Mouse (Mus musculus): ENCODE data around the gene Myrf. TPM values are rescaled to one million over a fixed set of nuclear protein-coding genes. Genes with fewer than 3 reads are reported as not detected.
"Not testable (repeated sequence)": the region's sequence is repeated elsewhere in the genome, so short reads cannot be mapped to it uniquely, and the experiment has no call there.

Myrf gene
- polyA plus RNA-seq, 1 experiment from 2014 or later = 1.5 TPM

DNA sequence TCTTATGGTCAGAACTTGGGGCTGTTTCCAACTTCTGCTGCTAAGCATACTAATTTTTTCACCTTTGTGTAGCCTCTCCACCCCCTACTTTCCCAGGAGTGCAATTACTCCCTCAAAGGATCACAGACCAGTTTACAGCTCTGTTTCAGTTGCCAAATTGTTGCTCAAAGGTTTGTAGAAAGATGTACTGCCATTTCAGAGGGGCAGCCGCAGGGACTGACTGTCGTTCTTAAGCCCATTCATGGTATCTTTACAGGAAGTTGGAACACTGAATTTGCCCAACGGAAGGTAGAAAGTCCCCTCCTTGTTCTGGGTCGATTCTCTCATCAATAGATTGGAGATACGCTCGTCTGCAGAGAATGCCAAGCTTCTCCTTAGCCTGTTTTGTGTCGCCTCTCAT lies 69.2 kb downstream of the Myrf start:
- Histone ChIP-seq H3K36me3 (no peaks in the 10 kb centered on the region), H3K4me2 (replicated peaks) (no peak overlapping the region), H3K27ac (replicated peaks) (no peak overlapping the region), H3K4me1 (no peaks in the 10 kb centered on the region), H3K4me3 (no peak overlapping the region), H3K27me3 (no peaks in the 10 kb centered on the region), H3K9ac (replicated peaks) (no peak overlapping the region), H3K9me3 (no peaks in the 10 kb centered on the region)
- no peak for ATAC-seq (ENCODE audit: low FRiP score, low read depth)
- 91% methylated on average over 7 of the region's 7 CpGs for WGBS

GRCm38 (mm10) chr19:10170466-10170865 lies 70.1 kb downstream of the Myrf start:
- H3K9ac ChIP-seq (replicated peaks) = no peak overlapping the region
- no peaks in the 10 kb centered on the region for H3K4me1 ChIP-seq
- H3K27me3 ChIP-seq = no peaks in the 10 kb centered on the region
- H3K9me3 ChIP-seq = no peaks in the 10 kb centered on the region
- no peak overlapping the region for H3K4me2 ChIP-seq (replicated peaks)
- 16% methylated on average over 1 of the region's 1 CpGs for WGBS
- no peaks in the 10 kb centered on the region for H3K36me3 ChIP-seq
- no peak overlapping the region for H3K27ac ChIP-seq (replicated peaks)
- ATAC-seq (ENCODE audit: low FRiP score, low read depth) = no peak
- no peak overlapping the region for H3K4me3 ChIP-seq

- H3K27ac ChIP-seq (replicated peaks); H3K4me1 ChIP-seq; H3K27me3 ChIP-seq; ATAC-seq (ENCODE audit: low FRiP score, low read depth); H3K4me2 ChIP-seq (replicated peaks); H3K4me3 ChIP-seq; H3K9me3 ChIP-seq; H3K36me3 ChIP-seq; H3K9ac ChIP-seq (replicated peaks): not testable (repeated sequence)
- 83% methylated on average over 3 of the region's 3 CpGs for WGBS
Measured at GRCm38 (mm10) chr19:10169692-10170330, 70.7 kb downstream of the Myrf start.

GRCm38 (mm10) chr19:10169179-10169578 lies 71.4 kb downstream of the Myrf start:
- Histone ChIP-seq H3K4me1 (no peaks in the 10 kb centered on the region), H3K36me3 (no peaks in the 10 kb centered on the region), H3K27ac (replicated peaks) (no peak overlapping the region), H3K4me3 (no peak overlapping the region), H3K9me3 (no peaks in the 10 kb centered on the region), H3K9ac (replicated peaks) (no peak overlapping the region), H3K27me3 (no peaks in the 10 kb centered on the region), H3K4me2 (replicated peaks) (no peak overlapping the region)
- ATAC-seq (ENCODE audit: low FRiP score, low read depth) = no peak

DNA sequence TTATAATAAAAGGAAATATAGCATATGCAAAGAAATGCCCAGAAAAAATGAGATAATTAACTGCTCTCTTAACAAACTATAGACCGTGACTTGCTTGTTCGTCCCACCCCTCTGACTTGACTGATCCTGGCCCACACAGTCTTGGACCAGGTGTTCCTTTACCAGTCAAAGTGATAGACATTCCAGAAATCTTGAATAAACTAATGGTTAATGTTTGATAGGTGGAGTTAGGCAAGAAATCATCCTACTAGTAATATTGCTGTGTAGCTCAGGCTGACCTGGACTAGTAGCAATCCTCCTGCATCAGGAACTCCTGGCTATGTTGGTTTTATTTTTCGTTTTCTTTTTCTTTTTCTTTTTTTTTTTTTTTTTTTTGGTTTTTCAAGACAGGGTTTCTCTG lies 72.1 kb downstream of the Myrf start:
- Histone ChIP-seq H3K27ac (replicated peaks) (no peak overlapping the region), H3K4me3 (no peak overlapping the region), H3K9ac (replicated peaks) (no peak overlapping the region), H3K9me3 (no peaks in the 10 kb centered on the region), H3K36me3 (no peaks in the 10 kb centered on the region), H3K27me3 (no peaks in the 10 kb centered on the region), H3K4me2 (replicated peaks) (no peak overlapping the region), H3K4me1 (no peaks in the 10 kb centered on the region)
- no peak for ATAC-seq (ENCODE audit: low FRiP score, low read depth)
- 90% methylated on average over 3 of the region's 3 CpGs for WGBS

DNA sequence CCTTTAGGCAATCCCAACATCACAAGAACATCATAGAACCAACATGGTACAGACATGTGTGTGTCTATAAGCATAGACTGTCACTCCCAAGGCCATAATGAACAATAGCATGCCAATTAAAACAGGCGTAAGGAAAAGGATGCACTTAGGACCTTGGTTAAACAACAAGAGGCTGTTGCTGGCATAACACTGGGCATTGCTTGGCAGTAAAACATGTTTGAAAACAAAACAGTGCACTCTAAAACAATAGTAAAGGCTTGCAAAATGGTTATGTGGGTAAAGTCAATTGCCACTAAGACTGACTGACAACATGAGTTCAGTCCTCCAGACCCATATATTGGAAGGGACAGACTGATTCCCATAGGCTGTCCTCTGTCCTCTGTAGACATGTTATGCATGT lies 72.6 kb downstream of the Myrf start:
- Histone ChIP-seq H3K27ac (replicated peaks) (no peak overlapping the region), H3K36me3 (no peaks in the 10 kb centered on the region), H3K27me3 (no peaks in the 10 kb centered on the region), H3K9ac (replicated peaks) (no peak overlapping the region), H3K9me3 (no peaks in the 10 kb centered on the region), H3K4me3 (no peak overlapping the region), H3K4me2 (replicated peaks) (no peak overlapping the region), H3K4me1 (no peaks in the 10 kb centered on the region)
- ATAC-seq (ENCODE audit: low FRiP score, low read depth) = no peak
- 93% methylated on average over 1 of the region's 1 CpGs for WGBS

- H3K9ac ChIP-seq (replicated peaks) = no peak overlapping the region
- no peak overlapping the region for H3K27ac ChIP-seq (replicated peaks)
- H3K27me3 ChIP-seq = no peaks in the 10 kb centered on the region
- H3K4me3 ChIP-seq = no peak overlapping the region
- WGBS = 85% methylated on average over 4 of the region's 4 CpGs
- H3K36me3 ChIP-seq = no peaks in the 10 kb centered on the region
- no peak overlapping the region for H3K4me2 ChIP-seq (replicated peaks)
- H3K9me3 ChIP-seq = no peaks in the 10 kb centered on the region
- H3K4me1 ChIP-seq = no peaks in the 10 kb centered on the region
- ATAC-seq (ENCODE audit: low FRiP score, low read depth) = no peak
Measured at GRCm38 (mm10) chr19:10167112-10167511, 73.4 kb downstream of the Myrf start.

DNA sequence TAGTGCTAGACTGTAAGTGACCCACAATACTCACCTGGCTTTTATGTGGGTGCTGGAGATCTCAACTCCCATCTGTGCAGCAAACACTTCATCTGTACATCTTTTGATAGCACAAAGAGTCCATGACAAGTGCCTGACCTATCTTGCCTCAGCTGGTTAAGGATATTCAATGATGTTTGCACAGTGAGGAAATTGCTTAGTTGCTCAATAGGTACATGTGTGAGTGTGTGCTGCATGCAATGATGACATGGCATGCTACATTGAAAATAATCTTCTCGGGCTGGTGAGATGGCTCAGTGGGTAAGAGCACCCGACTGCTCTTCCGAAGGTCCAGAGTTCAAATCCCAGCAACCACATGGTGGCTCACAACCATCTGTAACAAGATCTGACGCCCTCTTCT lies 74.6 kb downstream of the Myrf start:
- not testable (repeated sequence) for H3K4me3 ChIP-seq; H3K4me2 ChIP-seq (replicated peaks); H3K4me1 ChIP-seq; H3K36me3 ChIP-seq; H3K9ac ChIP-seq (replicated peaks); H3K27ac ChIP-seq (replicated peaks); H3K27me3 ChIP-seq; ATAC-seq (ENCODE audit: low FRiP score, low read depth); H3K9me3 ChIP-seq
- WGBS = 79% methylated on average over 4 of the region's 4 CpGs

DNA sequence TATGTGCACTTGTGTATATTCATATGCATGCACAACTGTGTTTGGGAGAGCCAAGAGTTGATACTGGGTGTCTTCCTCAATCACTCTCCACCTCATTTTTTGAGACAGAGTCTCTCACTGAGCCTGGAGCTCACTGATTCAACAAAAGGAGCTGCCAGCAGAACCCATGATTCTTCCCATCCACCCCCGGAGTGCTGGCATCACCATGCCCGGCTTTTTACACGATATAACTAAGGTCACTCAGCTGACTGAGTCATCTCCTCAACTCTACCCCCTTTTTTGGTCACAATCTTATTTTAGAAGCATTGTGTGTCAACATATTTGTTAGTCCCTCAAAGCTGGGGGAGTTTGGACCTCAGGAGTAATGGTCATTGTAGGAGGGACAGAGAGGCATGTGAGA lies 76.7 kb downstream of the Myrf start:
- Histone ChIP-seq H3K4me2 (replicated peaks) (no peak overlapping the region), H3K36me3 (no peaks in the 10 kb centered on the region), H3K4me1 (no peaks in the 10 kb centered on the region), H3K9me3 (no peaks in the 10 kb centered on the region), H3K4me3 (no peak overlapping the region), H3K27me3 (no peaks in the 10 kb centered on the region), H3K27ac (replicated peaks) (no peak overlapping the region), H3K9ac (replicated peaks) (no peak overlapping the region)
- ATAC-seq (ENCODE audit: low FRiP score, low read depth) = no peak
- WGBS = 94% methylated on average over 3 of the region's 3 CpGs

Small RNA genes within 50 kb of the gene (microRNA-seq; reads per million reads assigned to microRNA genes)
- gene Mir6993 = 1.6 reads per million

Other genes with a start within 250 kb of the Myrf start
- 1.1 TPM in 2 replicates for gene Best1, start 239.1 kb downstream of the Myrf start, polyA plus RNA-seq (2016; fragmentation: Nextera tagmentation; extraction: Ambion mirVana)
- 28.2 and 34.2 TPM in 2 replicates for gene Rab3il1, start 239.1 kb downstream of the Myrf start, polyA plus RNA-seq (2016; fragmentation: Nextera tagmentation; extraction: Ambion mirVana)
- gene Fads3, start 199.2 kb downstream of the Myrf start, polyA plus RNA-seq (2016; fragmentation: Nextera tagmentation; extraction: Ambion mirVana) = 9.6 and 10.7 TPM in 2 replicates
- 220 and 225 TPM in 2 replicates for gene Fads2, start 139.0 kb downstream of the Myrf start, polyA plus RNA-seq (2016; fragmentation: Nextera tagmentation; extraction: Ambion mirVana)
- 192 and 201 TPM in 2 replicates for gene Fads1, start 57.9 kb downstream of the Myrf start, polyA plus RNA-seq (2016; fragmentation: Nextera tagmentation; extraction: Ambion mirVana)
- gene Tmem258, start 36.7 kb downstream of the Myrf start, polyA plus RNA-seq (2016; fragmentation: Nextera tagmentation; extraction: Ambion mirVana) = 298 and 313 TPM in 2 replicates
- gene Fen1, start 36.6 kb downstream of the Myrf start, polyA plus RNA-seq (2016; fragmentation: Nextera tagmentation; extraction: Ambion mirVana) = 95.9 and 98.9 TPM in 2 replicates
- gene Dagla, start 64.1 kb upstream of the Myrf start, polyA plus RNA-seq (2016; fragmentation: Nextera tagmentation; extraction: Ambion mirVana) = 4.2 and 4.4 TPM in 2 replicates
- gene Syt7, start 148.3 kb upstream of the Myrf start, polyA plus RNA-seq (2016; fragmentation: Nextera tagmentation; extraction: Ambion mirVana) = 3.9 and 4.4 TPM in 2 replicates
- 0.36 and 1.2 TPM in 2 replicates for gene Lrrc10b, start 216.7 kb upstream of the Myrf start, polyA plus RNA-seq (2016; fragmentation: Nextera tagmentation; extraction: Ambion mirVana)
- 0.27 and 1.1 TPM in 2 replicates for gene Ppp1r32, start 242.2 kb upstream of the Myrf start, polyA plus RNA-seq (2016; fragmentation: Nextera tagmentation; extraction: Ambion mirVana)

Data from midbrain, embryonic 12.5 days (tissue).